Mouse (Mus musculus) T-helper 17 cell (primary cell): ENCODE results near the gene Lrmda.

Experiments used
- in situ Hi-C, 2 experiments: fragments of 300-600 bp; cut with MboI, MseI; formaldehyde crosslinking; loops; 1 replicate in 1 of 2; 2 replicates in 1 of 2; pipeline ENCODE4 v1.15.1; 2025; ENCODE audit warnings: high pct_unique_total_duplicates in 2 of 2

Lrmda gene

GRCm38 (mm10) chr14:22837058-22837457 lies 817.5 kb downstream of the Lrmda start:
- in situ Hi-C loops, result no loop called here

- in situ Hi-C loops, result no loop called here
These were observed 821.6 kb downstream of the Lrmda start for GRCm38 (mm10) chr14:22841136-22841535.

- in situ Hi-C loops, result no loop called here
These were observed 824.5 kb downstream of the Lrmda start for GRCm38 (mm10) chr14:22844006-22844405.

GRCm38 (mm10) chr14:22845401-22845800 lies 825.9 kb downstream of the Lrmda start:
- in situ Hi-C loops, result no loop called here

GRCm38 (mm10) chr14:22847011-22847786 lies 827.7 kb downstream of the Lrmda start:
- in situ Hi-C loops, result no loop called here

GRCm38 (mm10) chr14:22849108-22849507 lies 829.6 kb downstream of the Lrmda start:
- in situ Hi-C loops, result no loop called here

- in situ Hi-C loops, result no loop called here
These were observed 841.1 kb downstream of the Lrmda start for GRCm38 (mm10) chr14:22860631-22861030.

- in situ Hi-C loops, result no loop called here
These were observed 844.6 kb downstream of the Lrmda start for GRCm38 (mm10) chr14:22864132-22864531.

- in situ Hi-C loops, result no loop called here
These were observed 855.1 kb downstream of the Lrmda start for GRCm38 (mm10) chr14:22874584-22874983.

- in situ Hi-C loops, result no loop called here
These were observed 867.7 kb downstream of the Lrmda start for GRCm38 (mm10) chr14:22887182-22887581.

- in situ Hi-C loops, result no loop called here
These were observed 879.8 kb downstream of the Lrmda start for GRCm38 (mm10) chr14:22899312-22899711.

- in situ Hi-C loops, result no loop called here
These were observed 882.6 kb downstream of the Lrmda start for GRCm38 (mm10) chr14:22902116-22902515.

GRCm38 (mm10) chr14:22902914-22903313 lies 883.4 kb downstream of the Lrmda start:
- in situ Hi-C loops, result no loop called here

- in situ Hi-C loops, result no loop called here
These were observed 886.5 kb downstream of the Lrmda start for GRCm38 (mm10) chr14:22905741-22906667.

- in situ Hi-C loops, result no loop called here
These were observed 887.2 kb downstream of the Lrmda start for GRCm38 (mm10) chr14:22906716-22907115.

- in situ Hi-C loops, result no loop called here
These were observed 887.7 kb downstream of the Lrmda start for GRCm38 (mm10) chr14:22907221-22907620.

- in situ Hi-C loops, result no loop called here
These were observed 888.5 kb downstream of the Lrmda start for GRCm38 (mm10) chr14:22908006-22908405.

GRCm38 (mm10) chr14:22915463-22915862 lies 896.0 kb downstream of the Lrmda start:
- in situ Hi-C loops, result no loop called here

GRCm38 (mm10) chr14:22918499-22918898 lies 899.0 kb downstream of the Lrmda start:
- in situ Hi-C loops, result no loop called here

- in situ Hi-C loops, result no loop called here
These were observed 899.4 kb downstream of the Lrmda start for GRCm38 (mm10) chr14:22918931-22919330.

- in situ Hi-C loops, result no loop called here
These were observed 901.6 kb downstream of the Lrmda start for GRCm38 (mm10) chr14:22921152-22921551.

- in situ Hi-C loops, result no loop called here
These were observed 902.3 kb downstream of the Lrmda start for GRCm38 (mm10) chr14:22921796-22922195.

- in situ Hi-C loops, result no loop called here
These were observed 903.1 kb downstream of the Lrmda start for GRCm38 (mm10) chr14:22922571-22922970.
